Mouse (Mus musculus) spleen, adult 2 months (tissue): ENCODE results near the gene Gm26602.

Source experiments
- CTCF ChIP-seq: fragments of 200-500 bp; IDR thresholded peaks from 2 replicates; pipeline ENCODE4 v1.5.1; 2011; ENCODE audit warnings: mild to moderate bottlenecking, inconsistent platforms; ENCODE audit not compliant: insufficient read depth, insufficient read length, insufficient replicate concordance; ENCODE audit errors: extremely low read depth
- POLR2A ChIP-seq: fragments of 200-500 bp; IDR thresholded peaks from 2 replicates; pipeline ENCODE4 v1.6.1; 2011; ENCODE audit warnings: low read depth, low read length, inconsistent platforms

GRCm38 (mm10) chr10:79955691-79956090 is 45.0 kb downstream of the Gm26602 start:
- TF ChIP-seq CTCF (no peak), POLR2A (no peak)
